Mouse (Mus musculus) cerebellum, postnatal 14 days (tissue): ENCODE data around the gene Arxes2.

Experiments used
- DNase-seq, 2 experiments: peaks; one replicate each; pipeline ENCODE4 v3.0.0; 2021; ENCODE audit warnings: mixed read lengths in 2 of 2

Arxes2 gene

DNA sequence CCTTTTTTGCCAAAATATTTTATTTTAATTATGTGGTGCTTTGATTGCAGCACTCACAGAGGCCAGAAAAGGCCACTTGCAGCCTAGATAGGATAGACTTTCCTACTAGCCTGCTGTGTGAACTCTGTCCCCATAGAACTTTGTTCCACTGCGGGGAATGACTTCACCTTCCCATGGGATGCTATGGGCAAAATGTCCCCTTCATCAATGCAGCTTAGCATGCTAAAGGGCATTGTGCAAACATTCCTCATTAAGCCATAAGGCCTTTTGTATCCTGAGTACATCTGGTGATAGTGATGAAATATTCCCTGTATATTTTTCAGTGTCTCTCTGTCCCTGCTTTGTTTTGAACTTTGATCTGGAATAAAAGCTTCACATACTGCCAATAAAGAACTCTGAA, 50.1 kb downstream of the Arxes2 start:
- no peak for DNase-seq
